Mouse (Mus musculus) myocyte (in vitro differentiated cells): ENCODE data around the gene Zfp13. TPM values are rescaled to one million over a fixed set of nuclear protein-coding genes. Genes with fewer than 3 reads are reported as not detected.

Experiments used
- H3K27me3 ChIP-seq: one replicate; pipeline ENCODE4 v1.6.1; 2011; ENCODE audit not compliant: control insufficient read depth, insufficient read depth, insufficient read length
- H3K36me3 ChIP-seq: one replicate; pipeline ENCODE4 v1.6.1; 2011; ENCODE audit not compliant: control insufficient read depth, insufficient read depth
- H3K4me2 ChIP-seq: one replicate; pipeline ENCODE4 v1.6.1; 2011; ENCODE audit warnings: low read depth, control low read depth
- H3K4me3 ChIP-seq: one replicate; pipeline ENCODE4 v1.5.1; 2011; ENCODE audit warnings: mild to moderate bottlenecking, control low read depth, moderate library complexity
- H3K79me2 ChIP-seq: one replicate; pipeline ENCODE4 v1.6.1; 2011; ENCODE audit not compliant: control insufficient read depth, insufficient read depth
- H3ac ChIP-seq: one replicate; pipeline ENCODE4 v1.6.1; 2011; ENCODE audit not compliant: control insufficient read depth, insufficient read length
- CEBPB ChIP-seq: IDR thresholded peaks from 2 replicates; pipeline ENCODE4 v1.6.1; 2011; ENCODE audit warnings: mild to moderate bottlenecking, moderate library complexity; ENCODE audit not compliant: poor library complexity, insufficient read depth, severe bottlenecking
- E2F4 ChIP-seq: IDR thresholded peaks from one replicate; pipeline ENCODE4 v1.6.1; 2011; ENCODE audit warnings: mild to moderate bottlenecking, control low read depth, moderate library complexity; ENCODE audit not compliant: insufficient read depth
- MAX ChIP-seq: IDR thresholded peaks from one replicate; pipeline ENCODE4 v1.6.1; 2011; ENCODE audit warnings: low read depth, mild to moderate bottlenecking, control low read depth
- MYOD1 ChIP-seq, 3 experiments: IDR thresholded peaks; one replicate each; pipeline ENCODE4 v1.6.1; 2011; ENCODE audit warnings: control low read depth in 2 of 3, low read depth in 2 of 3, mild to moderate bottlenecking in 2 of 3, moderate library complexity in 1 of 3; ENCODE audit not compliant: insufficient read length in 2 of 3, control insufficient read depth in 1 of 3
- MYOG ChIP-seq, 3 experiments: IDR thresholded peaks; one replicate each; pipeline ENCODE4 v1.6.1; 2011; ENCODE audit warnings: control low read depth in 2 of 3, low read depth in 2 of 3, mild to moderate bottlenecking in 2 of 3; ENCODE audit not compliant: insufficient read length in 2 of 3, control insufficient read depth in 1 of 3, insufficient read depth in 1 of 3
- POLR2A ChIP-seq: IDR thresholded peaks from one replicate; pipeline ENCODE4 v1.6.1; 2011; ENCODE audit warnings: low read depth, mild to moderate bottlenecking, control low read depth, moderate library complexity; ENCODE audit not compliant: insufficient read length
- POLR2AphosphoS2 ChIP-seq: IDR thresholded peaks from one replicate; pipeline ENCODE4 v1.6.1; 2011; ENCODE audit warnings: low read depth, control low read depth; ENCODE audit not compliant: insufficient read length
- REST ChIP-seq: IDR thresholded peaks from one replicate; pipeline ENCODE4 v1.6.1; 2011; ENCODE audit warnings: mild to moderate bottlenecking, control low read depth, moderate library complexity; ENCODE audit not compliant: insufficient read depth, insufficient read length
- SRF ChIP-seq: IDR thresholded peaks from one replicate; pipeline ENCODE4 v1.6.1; 2011; ENCODE audit warnings: low read depth; ENCODE audit not compliant: control insufficient read depth, insufficient read length
- TCF12 ChIP-seq: IDR thresholded peaks from one replicate; pipeline ENCODE4 v1.6.1; 2011; ENCODE audit warnings: mild to moderate bottlenecking, control low read depth; ENCODE audit not compliant: poor library complexity, insufficient read depth, severe bottlenecking
- TCF3 ChIP-seq: IDR thresholded peaks from one replicate; pipeline ENCODE4 v1.6.1; 2011; ENCODE audit warnings: low read depth, control low read depth; ENCODE audit not compliant: insufficient read length
- USF1 ChIP-seq: IDR thresholded peaks from one replicate; pipeline ENCODE4 v1.6.1; 2011; ENCODE audit warnings: low read depth, mild to moderate bottlenecking, control low read depth, moderate library complexity
- polyA plus RNA-seq: library from polyadenylated mRNA; unstranded; fragments of >200 nt; fragmentation: generic; extraction: Trizol; gene quantifications from one replicate; pipeline ENCODE4 v1.2.1, GENCODE M21; 2012; ENCODE audit warnings: missing spikeins

Gene Zfp13
- polyA plus RNA-seq, 1 experiment: 5.1 TPM

- Histone ChIP-seq H3K4me2 (no peak overlapping the region), H3K36me3 (peaks cover 9% of the 10 kb centered on the region), H3K4me3 (no peak overlapping the region), H3K27me3 (no peaks in the 10 kb centered on the region), H3ac (no peak overlapping the region), H3K79me2 (no peaks in the 10 kb centered on the region)
- TF ChIP-seq POLR2A (no peak), REST (no peak), TCF12 (no peak), E2F4 (no peak), CEBPB (no peak), SRF (no peak), MYOG (IDR thresholded peaks at IDR 0.05; ENCODE audit: control insufficient read depth in 1 of 3, insufficient read depth in 1 of 3, insufficient read length in 2 of 3, low read depth in 2 of 3) (no peak), MYOD1 (IDR thresholded peaks at IDR 0.05; ENCODE audit: control insufficient read depth in 1 of 3, insufficient read length in 2 of 3, low read depth in 2 of 3) (no peak), MAX (no peak), TCF3 (no peak), USF1 (no peak), POLR2AphosphoS2 (no peak)
Observed at GRCm38 (mm10) chr17:23555243-23555916, 43.9 kb downstream of the Zfp13 start.

GRCm38 (mm10) chr17:23554321-23554720 lies 45.0 kb downstream of the Zfp13 start:
- Histone ChIP-seq H3ac (no peak overlapping the region), H3K4me2 (no peak overlapping the region), H3K36me3 (peaks cover 5% of the 10 kb centered on the region), H3K79me2 (no peaks in the 10 kb centered on the region), H3K27me3 (no peaks in the 10 kb centered on the region), H3K4me3 (no peak overlapping the region)
- TF ChIP-seq POLR2AphosphoS2: no peak
- TF ChIP-seq TCF3: no peak
- TF ChIP-seq MAX: no peak
- TF ChIP-seq MYOG (IDR thresholded peaks at IDR 0.05; ENCODE audit: control insufficient read depth in 1 of 3, insufficient read depth in 1 of 3, insufficient read length in 2 of 3, low read depth in 2 of 3): no peak
- TF ChIP-seq SRF: no peak
- TF ChIP-seq E2F4: no peak
- TF ChIP-seq MYOD1 (IDR thresholded peaks at IDR 0.05; ENCODE audit: control insufficient read depth in 1 of 3, insufficient read length in 2 of 3, low read depth in 2 of 3): no peak
- TF ChIP-seq CEBPB: no peak
- no peak for TF ChIP-seq TCF12
- no peak for TF ChIP-seq USF1
- no peak for TF ChIP-seq POLR2A
- TF ChIP-seq REST: no peak

- Histone ChIP-seq H3K79me2 (no peaks in the 10 kb centered on the region), H3K27me3 (no peaks in the 10 kb centered on the region), H3K36me3 (peaks cover 5% of the 10 kb centered on the region), H3K4me3 (no peak overlapping the region), H3K4me2 (no peak overlapping the region), H3ac (no peak overlapping the region)
- TF ChIP-seq TCF3 (no peak), E2F4 (no peak), USF1 (no peak), MYOD1 (IDR thresholded peaks at IDR 0.05; ENCODE audit: control insufficient read depth in 1 of 3, insufficient read length in 2 of 3, low read depth in 2 of 3) (no peak), POLR2AphosphoS2 (no peak), MAX (no peak), TCF12 (no peak), MYOG (IDR thresholded peaks at IDR 0.05; ENCODE audit: control insufficient read depth in 1 of 3, insufficient read depth in 1 of 3, insufficient read length in 2 of 3, low read depth in 2 of 3) (no peak), CEBPB (no peak), REST (no peak), SRF (no peak), POLR2A (no peak)
Observed at GRCm38 (mm10) chr17:23553634-23554120, 45.6 kb downstream of the Zfp13 start.

GRCm38 (mm10) chr17:23552896-23553633 lies 46.2 kb downstream of the Zfp13 start:
- no peak overlapping the region for H3ac ChIP-seq
- no peak overlapping the region for H3K4me2 ChIP-seq
- TF ChIP-seq MYOG (IDR thresholded peaks at IDR 0.05; ENCODE audit: control insufficient read depth in 1 of 3, insufficient read depth in 1 of 3, insufficient read length in 2 of 3, low read depth in 2 of 3) (no peak), POLR2AphosphoS2 (no peak), SRF (no peak), E2F4 (no peak), REST (no peak), TCF3 (no peak), MAX (no peak), TCF12 (no peak), USF1 (no peak), CEBPB (no peak), POLR2A (no peak), MYOD1 (IDR thresholded peaks at IDR 0.05; ENCODE audit: control insufficient read depth in 1 of 3, insufficient read length in 2 of 3, low read depth in 2 of 3) (no peak)
- H3K79me2 ChIP-seq: no peaks in the 10 kb centered on the region
- peaks cover 5% of the 10 kb centered on the region for H3K36me3 ChIP-seq
- no peaks in the 10 kb centered on the region for H3K27me3 ChIP-seq
- H3K4me3 ChIP-seq: no peak overlapping the region
